Mouse (Mus musculus): ENCODE data around the gene Ccdc110. TPM values are rescaled to one million over a fixed set of nuclear protein-coding genes. Genes with fewer than 3 reads are reported as not detected.

The Ccdc110 gene
- not detected in 4 replicates for total RNA-seq (2023)

GRCm38 (mm10) chr8:45934582-45935014, at the start of gene Ccdc110:
Gene Ccdc110 (plus strand): TSS chr8:45934619.

GRCm38 (mm10) chr8:45885202-45885685, 49.2 kb upstream of the Ccdc110 start, which contains the start of gene Pdlim3:
Gene Pdlim3 (plus strand): TSS chr8:45885461.

GRCm38 (mm10) chr8:45975126-45975836, 40.9 kb downstream of the Ccdc110 start, which contains the start of the genes 1700029J07Rik and Ufsp2:
Gene 1700029J07Rik (minus strand): TSS chr8:45975252.
Gene Ufsp2 (plus strand): TSS chr8:45975528.

Other genes with a start within 250 kb of the Ccdc110 start
- gene Pdlim3, start 49.2 kb upstream of the Ccdc110 start, total RNA-seq (2023), result 0.23 to 1.2 TPM (median 0.58 TPM) in 4 replicates
- gene 1700029J07Rik, start 40.6 kb downstream of the Ccdc110 start, total RNA-seq (2023), result 5.7 to 7.8 TPM (median 6.9 TPM) in 4 replicates
- gene Ufsp2, start 40.9 kb downstream of the Ccdc110 start, total RNA-seq (2023), result 20.0 to 30.0 TPM (median 22.6 TPM) in 4 replicates
- gene Lrp2bp, start 64.7 kb downstream of the Ccdc110 start, total RNA-seq (2023), result 0.46 to 0.78 TPM in 2 of 4 replicates, not detected in the others
- 9.0 to 12.5 TPM (median 11.2 TPM) in 4 replicates for gene Ankrd37, start 71.1 kb downstream of the Ccdc110 start, total RNA-seq (2023)
- gene Cfap97, start 217.2 kb downstream of the Ccdc110 start, total RNA-seq (2023), result 19.8 to 28.2 TPM (median 24.7 TPM) in 4 replicates
- gene Snx25, start 217.5 kb downstream of the Ccdc110 start, total RNA-seq (2023), result 33.3 to 42.5 TPM (median 39.1 TPM) in 4 replicates

All from B cell, adult 62 days (primary cell).